Mouse (Mus musculus) gastrocnemius, adult 8-10 months (tissue): ENCODE results near the gene Aplp2. TPM values are rescaled to one million over a fixed set of nuclear protein-coding genes. Genes with fewer than 3 reads are reported as not detected.
A peak's percentile ranks its signal among the peaks of the same experiment; 100 is the strongest.
"Not testable (repeated sequence)": the region's sequence is repeated elsewhere in the genome, so short reads cannot be mapped to it uniquely, and the experiment has no call there.

Experiments
- DNase-seq, 2 experiments: peaks; one replicate each; pipeline ENCODE4 v3.0.0; 2022; ENCODE audit warnings: low spot score in 2 of 2
- total RNA-seq, 4 experiments: library from RNA; stranded (reverse); gene quantifications; 2 replicates each; pipeline ENCODE4 v1.2.4; 2022

Aplp2 gene
- total RNA-seq, 4 experiments from 2014 or later = 91.3 to 137 (median 108) TPM

DNA sequence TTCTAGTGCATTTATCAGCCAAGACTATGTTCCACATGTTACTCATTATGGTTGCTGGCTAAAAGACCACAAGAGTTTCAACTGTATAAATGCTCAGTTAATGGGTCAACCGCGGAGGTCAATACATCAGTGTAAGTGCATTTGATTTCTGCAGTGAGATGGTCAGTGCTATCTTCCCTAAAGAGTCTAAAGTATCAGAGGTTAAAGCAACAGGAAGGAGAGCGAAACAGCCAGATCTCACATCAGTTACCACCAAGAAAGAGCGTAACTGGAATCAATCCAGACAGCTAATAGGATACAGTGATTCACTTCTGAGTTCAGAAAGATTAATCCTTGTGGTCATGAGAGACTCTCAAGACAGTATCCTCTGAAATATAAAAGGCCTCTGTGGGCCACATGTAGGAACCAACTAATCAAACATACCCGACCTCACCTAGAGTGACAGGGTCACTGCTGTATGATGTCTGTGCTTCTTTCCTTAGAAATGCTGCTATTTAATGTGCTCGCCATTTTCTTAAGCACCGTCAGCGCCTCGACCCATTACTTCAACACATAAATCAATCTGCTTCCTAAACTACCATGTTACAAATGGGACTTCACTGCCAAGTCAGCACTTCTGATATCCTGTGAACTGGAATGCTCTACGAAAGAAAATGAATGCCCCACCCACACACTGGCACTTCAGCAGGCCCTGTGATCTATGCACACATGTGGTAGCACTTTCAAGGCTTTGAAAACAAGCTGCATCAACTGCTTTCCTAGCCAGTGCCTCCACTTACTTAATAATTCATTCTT, 30.1 kb downstream of the Aplp2 start:
- no peak for DNase-seq

DNA sequence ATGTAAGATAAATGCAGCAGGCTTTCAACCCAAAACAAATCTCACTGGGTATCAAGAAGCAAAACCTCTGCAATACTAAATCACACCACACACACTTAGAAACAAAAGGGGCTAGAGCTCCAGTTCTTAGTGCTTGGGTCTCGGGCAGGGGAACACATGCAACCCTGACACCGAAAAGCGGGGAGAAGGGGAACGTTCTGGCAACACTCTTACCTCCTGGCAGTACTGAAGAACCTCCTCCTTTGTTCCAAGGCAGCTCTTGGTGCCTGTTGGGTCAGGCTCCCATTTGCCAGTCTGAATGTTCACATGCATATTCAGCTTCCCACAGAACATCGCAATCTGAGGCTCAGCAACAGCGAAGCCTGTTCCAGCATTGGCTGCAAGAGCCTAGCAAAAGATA, 33.9 kb downstream of the Aplp2 start:
- no peak for DNase-seq

DNA sequence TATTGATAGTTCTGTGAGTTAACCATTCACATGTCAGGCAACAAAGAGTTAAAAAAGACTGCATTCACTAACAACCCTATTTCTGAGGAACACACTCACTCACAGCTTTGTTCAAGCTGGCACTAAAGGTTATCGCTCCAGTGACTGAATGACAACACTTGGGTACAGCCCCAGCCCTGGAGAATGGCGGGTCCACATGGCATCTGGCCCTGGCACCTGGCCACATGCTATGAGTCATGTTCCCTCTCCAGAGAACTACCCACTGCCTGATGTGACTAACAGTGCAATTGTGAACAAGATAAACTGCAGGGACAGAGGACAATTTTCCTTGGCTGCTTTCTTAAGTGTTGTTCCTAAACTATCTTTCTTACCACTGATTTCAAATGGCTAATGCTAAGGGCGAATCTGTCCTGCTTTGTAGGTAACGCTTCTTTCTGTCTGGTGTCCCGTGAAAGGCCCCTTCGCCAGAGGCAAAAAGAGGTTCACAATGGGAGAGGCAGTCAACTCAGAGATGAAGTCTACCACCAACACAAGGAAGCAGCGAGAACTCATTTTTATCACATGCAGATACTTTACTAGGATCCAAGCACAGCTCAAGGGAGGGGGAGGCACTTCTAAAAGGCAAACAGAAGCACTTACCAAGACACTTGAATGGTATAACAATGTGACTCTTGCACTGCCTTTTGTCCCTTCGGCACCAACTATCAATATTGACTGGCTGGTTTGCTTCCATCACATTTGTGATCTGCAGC, 35.1 kb downstream of the Aplp2 start:
- peak; percentile 70 to 71 for DNase-seq

DNA sequence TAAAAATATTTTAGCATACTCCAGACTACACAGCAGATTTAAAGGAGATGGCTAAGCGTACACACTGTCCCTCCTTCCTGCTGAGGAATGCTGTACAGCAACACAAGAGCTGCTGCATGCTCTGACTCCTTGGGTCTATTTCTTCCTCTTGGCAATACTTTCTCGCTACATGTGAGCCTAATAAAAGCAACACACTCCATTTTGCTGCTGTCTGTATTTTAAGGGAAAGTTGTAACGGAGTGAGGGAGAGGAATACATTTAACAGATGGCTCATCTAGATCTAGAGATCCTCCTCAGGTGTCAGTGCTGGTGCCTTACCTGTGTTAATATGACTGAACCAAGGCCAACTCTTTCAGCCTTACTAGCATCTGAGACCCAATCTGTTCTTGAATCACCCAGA, 35.6 kb downstream of the Aplp2 start:
- DNase-seq = no peak

DNA sequence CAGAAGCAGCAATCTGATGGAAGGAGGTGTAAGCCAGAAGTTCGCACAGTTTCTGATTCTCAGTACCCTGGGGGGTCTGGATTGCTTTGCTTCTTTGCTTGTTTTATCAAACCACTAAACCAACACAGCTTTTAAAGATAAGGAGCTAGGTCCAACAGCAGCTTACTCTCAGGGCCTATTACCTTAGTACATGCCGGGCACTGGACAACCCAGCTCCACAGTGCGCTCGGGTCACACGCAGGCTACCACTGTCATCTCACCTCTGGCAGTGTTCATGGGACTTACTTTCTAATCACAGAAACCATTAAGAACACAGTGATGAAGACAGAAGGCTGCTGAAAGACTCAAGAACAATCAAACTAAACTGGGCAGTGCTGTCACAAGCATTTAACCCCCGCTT, 36.3 kb downstream of the Aplp2 start:
- DNase-seq = no peak

DNA sequence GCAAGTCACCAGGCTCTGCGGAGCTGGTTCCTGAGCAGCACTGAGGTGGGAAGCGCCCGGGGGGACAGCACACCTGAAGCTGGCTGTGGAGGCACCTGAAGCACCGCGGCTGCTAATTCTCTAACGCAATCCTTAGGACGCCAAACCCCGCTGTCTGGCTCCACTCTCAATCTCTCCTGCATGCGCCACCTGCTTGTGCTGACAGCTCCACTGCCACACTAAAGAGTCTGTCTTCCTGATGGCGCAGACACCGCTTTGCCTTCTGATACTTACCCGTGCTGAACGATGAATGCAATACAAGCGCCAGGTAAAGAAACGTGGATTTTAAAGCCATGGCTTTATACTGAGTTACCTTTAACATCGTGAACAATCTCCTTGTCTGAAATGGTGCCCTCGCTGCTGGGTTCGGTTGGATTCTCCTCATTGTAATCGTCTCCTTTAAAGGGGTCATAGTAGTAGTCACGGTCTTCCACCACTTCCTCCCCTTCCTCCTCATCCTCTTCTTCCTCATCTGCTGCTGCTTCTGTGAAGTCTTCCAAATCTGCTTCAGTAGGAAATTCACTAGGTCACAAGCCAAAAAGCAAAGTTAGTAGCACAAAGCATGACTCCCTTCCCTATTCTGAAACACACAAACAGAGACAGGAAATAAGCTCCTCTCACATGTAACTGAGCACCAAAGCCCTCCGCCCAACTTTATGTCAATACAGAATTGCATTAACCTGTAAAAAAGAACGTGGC, 43.1 kb downstream of the Aplp2 start:
- DNase-seq = no peak

DNA sequence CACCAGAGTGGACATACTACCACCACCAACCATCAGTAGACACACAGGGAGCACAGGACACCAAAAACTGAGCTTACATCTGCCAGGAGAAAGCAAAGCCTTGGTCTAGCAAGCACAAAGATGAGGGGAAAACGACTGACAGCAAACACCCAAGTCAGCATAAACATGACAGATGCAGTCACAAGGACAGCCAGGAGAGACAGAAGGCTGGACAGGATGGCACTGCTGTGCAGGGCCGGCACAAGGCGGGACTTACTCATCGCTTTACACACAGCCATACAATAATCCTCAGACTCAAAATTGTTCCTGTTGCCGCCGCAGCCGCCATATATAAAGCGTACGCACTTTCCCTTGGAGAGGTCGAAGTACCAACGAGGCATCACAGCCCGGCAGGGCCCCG, 44.3 kb downstream of the Aplp2 start:
- DNase-seq = no peak

DNA sequence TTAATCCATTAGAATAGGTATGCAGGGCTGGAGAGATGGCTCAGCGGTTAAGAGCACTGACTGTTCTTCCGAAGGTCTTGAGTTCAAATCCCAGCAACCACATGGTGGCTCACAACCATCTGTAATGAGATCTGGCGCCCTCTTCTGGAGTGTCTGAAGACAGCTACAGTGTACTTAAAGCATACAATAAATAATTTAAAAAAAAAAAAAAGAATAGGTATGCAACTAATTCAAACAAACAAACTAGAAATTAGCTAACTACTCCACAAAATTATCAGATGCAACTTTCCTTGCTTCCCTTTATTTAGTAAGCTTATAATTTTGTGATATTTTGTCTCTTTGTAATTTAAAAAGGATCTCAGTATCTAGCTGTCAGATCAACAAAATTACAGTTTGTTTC, 46.1 kb downstream of the Aplp2 start:
- not testable (repeated sequence) for DNase-seq

DNA sequence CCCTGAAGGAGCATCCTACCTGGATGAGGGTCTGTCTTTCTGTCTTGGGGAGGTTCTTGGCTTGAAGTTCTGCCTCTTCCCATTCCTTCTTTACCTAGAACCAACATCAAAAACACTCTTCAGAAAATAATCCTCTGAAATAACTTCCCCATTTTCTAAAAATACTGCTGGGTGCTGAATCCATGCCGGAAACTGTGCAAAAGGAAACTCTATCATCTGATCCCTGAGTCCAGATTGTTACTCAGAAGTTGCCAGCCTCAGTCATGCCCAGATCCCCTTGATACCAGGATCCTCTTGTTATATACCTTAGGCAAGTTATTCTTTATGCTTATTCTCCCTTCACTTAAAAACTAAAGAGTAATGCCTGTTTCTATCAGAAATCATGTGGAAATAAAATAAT, 48.3 kb downstream of the Aplp2 start:
- no peak for DNase-seq

DNA sequence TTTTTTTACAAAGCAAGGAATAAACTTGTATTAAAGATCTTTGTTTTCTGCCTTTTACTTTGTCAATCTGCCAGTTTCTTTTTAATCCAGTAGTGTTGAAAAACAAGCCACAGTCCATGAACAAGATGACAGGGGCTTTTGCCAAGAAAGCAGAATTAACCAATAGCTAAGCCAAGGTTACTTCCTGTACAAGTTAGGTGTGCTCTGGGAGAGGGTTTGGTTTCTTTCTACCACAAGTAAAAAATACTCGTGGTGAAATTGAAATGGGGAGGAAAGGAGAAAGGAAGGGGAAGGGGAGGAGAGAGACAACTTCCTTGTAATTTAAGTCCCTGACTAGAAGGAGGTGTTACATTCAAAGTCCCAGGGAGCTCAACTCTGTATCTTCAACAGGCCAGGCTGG, 48.7 kb downstream of the Aplp2 start:
- DNase-seq = no peak

DNA sequence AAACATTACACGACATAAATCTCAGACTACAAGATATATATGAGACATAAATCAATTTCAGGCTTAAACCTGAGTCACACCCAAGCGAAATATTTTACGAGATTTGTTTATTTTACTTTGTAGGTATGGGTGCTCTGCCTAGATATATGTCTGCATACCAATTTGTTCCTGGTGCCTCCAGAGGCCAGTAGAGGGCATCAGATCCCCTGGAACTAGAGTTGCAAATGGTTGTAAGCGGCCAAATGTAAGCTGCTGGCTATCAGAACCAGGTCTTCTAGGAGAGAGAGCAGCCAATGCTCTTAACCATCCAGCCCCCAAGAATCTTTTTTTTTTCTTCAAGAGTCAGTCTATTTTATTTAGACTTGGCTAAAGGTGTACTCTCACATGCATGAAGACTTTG, 51.7 kb downstream of the Aplp2 start:
- no peak for DNase-seq

DNA sequence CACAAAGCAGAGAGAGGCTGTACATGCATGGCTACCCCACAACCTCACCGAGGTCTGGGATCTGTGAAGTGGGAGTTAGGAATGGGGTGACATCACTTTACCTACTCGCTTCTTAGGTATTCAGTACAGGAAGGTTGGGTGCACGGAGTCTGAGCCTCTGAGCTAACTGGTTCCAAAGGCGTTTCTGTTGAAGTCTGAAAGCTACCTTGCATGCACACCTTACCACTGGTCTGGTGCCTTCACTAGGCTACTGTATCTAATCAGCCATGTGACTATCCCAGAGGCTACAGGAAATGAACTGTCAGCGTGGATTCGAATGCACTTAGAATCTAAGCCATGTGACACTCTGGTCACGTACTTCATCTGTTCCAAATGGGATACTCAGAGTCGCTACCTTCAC, 55.0 kb downstream of the Aplp2 start:
- DNase-seq = no peak

DNA sequence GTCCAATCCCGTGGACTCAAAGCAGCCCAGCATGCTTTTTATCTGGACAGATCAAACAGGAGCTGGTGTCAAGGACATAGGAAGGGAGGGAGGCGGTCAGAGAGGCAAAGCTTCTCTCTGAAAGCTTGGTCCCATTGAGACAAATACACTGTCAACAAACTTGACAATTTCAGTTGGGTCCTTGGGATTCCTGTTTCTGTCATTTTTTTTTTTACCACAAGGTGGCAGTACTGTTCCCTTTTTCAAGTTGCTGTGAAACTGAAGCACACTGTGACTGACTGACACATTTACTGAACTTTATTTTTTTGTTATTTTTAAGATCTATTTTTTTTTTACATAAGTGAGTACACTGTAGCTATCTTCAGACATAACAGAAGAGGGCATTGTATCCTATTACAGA, 60.6 kb downstream of the Aplp2 start:
- DNase-seq = no peak

DNA sequence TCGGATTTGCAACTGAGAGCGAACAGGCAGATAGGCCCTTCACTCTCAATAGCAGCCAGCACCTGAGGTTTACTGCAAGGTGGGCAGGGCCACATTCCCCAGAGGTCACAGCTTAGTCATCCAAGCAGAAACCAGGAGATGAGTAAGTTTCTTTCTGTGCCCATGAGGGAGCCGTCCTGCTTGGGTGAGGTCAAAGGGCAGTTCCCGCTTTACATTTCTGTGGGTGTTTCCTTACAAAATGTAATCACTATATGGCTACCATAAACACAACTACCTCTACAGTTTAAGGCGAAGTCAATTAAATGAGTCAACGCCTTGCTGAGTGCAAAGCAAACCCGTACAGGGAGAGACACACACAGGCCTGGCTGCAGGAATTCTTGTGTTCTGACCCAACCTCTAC, 63.5 kb downstream of the Aplp2 start:
- no peak for DNase-seq

DNA sequence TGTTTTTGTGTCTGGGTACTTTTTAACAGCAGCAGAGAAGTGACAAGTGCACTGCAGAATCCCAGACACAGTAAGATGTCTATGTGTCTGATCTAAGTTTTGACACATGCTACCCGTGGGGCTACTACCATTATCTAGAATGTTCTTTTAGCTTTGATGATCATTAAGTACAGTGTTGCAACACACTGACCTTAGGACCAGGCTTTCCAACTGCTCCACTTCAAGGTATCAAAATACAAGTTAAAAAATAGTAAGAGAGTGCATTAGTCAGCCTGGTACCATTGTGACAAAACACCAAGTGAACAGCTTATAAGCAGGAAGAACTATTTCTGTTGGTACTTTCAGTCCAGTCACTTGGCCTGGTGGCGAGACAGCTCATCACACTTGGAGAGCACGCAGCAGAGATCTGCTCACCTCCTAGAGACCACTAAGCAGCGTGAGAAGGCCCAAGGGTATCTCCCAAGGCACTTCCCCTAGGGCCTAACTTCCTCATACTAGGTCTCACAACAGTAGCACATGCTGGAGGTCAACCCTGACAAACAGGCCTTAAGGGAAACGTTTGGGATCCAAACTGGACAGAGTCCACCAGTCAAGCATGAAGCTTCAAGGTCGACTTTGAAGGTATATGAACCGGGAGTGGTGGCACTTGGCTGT, 66.2 kb downstream of the Aplp2 start:
- DNase-seq = no peak

DNA sequence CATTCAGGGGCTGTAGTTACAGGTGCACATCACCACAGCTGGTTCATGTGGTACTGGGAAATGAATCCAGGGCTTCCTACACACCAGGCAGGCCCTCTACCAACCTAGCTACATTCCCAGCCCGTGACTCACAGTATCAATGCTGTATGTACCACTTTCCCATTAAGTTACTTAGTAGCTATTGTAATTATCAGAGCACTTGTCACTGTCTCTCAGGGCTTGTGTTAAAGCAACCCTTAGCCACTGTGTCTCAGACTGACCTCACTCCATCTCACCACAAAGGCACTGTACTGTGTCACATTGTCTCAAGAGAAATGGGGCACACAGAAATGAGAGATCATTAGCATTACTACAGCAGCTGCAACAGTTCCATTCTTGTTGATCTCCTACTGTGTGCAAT, 68.7 kb downstream of the Aplp2 start:
- no peak for DNase-seq

DNA sequence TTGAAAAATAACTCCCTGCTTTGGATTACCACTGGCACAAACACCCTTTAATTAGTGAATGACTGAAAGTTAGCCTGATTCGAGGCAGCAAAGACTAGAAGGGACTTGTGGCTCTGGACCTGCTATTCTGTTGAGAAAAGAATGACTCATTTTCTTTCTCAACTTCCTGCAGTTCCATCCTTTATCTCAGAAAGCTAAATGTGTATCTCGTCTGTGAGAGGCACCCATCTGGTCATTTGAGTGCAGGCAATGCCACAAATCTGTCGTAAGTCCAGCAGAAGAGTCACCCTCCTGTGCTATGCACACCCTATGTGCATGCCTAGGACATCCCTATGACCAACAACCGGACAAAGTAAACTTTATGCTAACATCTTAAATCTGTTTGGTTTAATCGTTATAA, 78.5 kb downstream of the Aplp2 start:
- no peak for DNase-seq

DNA sequence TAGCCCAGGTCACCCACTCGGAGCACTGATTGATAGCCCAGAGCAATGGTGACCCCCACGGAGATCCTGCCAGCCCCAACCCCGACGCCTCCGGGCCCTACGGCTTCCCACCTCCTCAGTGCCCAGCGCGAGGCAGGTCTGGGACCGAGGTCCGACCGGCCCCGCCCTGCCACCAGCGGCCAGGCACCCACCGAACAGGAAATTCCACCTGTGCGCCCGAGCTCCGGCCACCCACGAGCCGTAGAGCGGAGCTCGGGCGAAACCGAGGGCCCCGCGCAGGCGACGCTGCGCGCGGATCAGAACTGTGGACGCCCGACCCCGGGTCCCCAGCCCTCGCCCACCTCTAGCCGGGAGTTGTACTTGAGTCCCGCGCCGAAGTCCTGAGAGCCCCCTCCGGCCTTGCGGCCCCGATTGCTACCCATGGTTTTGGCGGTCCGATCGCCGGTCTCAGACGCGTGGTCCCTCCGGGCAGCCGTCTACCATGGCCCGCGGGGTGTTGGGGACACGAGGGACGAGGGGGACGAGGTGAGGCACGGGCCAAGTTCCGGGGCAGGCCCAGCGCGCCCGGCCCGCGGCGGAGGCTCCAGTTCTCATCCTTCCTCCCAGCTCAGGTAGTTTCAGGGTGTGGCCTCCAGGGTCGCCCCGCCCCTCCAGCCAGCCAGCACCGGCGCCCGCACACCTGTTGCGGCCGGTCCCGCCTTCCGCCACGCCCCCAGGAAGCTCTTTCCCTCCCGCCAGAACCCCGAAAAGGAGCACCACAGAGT, 80.2 kb downstream of the Aplp2 start, which contains the start of gene St14:
Gene St14, minus strand, starts transcription at position 649 of the 764 bp plus-strand sequence.
- DNase-seq = no peak

DNA sequence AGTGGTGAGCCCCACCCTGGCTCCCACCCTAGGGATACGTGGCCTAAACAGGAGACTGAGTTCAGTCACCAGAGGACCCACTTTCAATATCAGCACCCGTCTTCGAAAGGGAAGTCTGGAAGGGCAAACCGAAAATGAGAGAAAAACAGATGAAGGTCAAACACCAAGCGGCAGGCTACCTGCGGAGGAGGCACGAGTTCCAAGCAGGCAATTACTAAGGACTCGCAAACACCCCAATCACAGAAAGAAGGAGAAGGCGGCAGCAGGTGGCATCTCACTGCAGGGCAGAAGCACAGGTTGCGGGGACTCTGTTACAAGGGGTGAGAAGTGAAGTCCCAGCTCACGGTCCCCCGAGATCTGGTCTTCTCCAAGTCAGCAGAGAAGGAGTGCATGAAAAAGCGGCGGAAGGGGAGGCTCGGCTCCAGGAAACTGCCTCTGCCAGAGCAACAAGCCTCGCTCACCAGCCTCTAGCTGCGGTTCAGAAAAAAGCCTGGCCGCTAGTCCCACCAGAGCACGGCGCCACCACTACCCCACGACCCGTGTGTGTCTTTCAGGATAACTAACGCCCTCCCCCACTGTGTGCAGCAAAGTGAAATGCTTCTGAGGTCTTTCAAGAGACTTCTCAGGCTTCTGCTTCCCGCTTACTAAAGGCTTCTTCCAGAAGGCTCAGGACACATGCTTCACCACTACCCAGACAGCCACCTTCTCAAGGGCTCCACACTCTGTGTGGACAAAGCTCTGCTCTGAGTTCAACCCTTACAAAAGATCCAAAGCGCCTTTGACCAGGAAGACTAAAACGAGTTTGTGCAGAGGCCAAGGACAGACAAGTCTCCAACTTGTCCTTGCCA, 81.0 kb downstream of the Aplp2 start:
- no peak for DNase-seq

DNA sequence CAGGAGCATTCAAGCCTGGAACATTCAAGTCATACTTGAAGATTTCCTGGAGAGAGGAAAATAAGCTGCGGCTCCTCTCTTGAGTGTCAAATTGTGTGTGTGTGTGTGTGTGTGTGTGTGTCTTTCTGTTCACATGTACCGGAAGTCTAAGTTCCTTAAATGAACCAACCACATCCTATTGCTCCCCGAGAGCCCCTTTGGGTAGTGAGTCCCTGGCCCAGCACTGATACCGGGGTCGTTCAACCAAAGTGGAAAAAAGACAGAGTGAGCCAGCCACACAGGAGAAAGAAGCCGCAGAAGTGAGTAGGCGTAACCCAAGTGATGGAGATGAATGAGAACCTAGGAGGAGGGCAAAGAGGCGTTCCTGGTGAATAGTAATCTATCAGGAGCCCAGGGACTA, 81.7 kb downstream of the Aplp2 start:
- DNase-seq = no peak
